Mouse (Mus musculus) cerebellum, adult 11 months (tissue): Measurements from ENCODE around the gene Ss18l1.

Experiments
- DNase-seq: peaks from one replicate; pipeline ENCODE4 v3.0.0; 2022

Ss18l1 gene

DNA sequence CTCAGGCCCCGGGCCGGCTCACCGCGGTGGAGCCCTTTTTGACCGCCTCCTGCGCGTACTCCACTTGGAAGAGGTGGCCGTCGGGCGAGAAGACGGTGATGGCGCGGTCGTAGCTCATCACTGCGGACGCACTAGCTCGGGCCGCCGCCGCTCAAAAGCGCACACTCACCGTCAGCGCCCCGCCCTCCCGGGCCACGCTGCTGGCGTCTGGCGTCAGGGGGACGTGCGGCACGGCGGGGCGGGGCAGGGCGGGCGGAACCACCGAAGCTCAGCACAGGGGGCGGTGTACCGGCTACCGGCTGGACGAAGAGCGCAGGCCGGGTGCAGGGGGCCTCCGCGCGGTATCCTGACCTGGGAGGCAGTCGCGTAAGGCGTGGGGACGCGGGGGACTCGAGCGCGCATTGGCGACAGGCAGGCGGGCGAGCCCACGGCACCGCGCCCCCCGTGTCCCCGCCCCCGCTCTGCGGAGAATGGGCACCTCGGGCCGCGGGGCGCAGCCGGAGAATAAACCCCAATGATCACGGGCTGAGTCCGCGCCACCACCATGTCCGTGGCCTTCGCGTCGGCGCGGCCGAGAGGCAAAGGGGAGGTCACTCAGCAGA, at the start of gene Ss18l1, which contains the start of gene Psma7:
Gene Ss18l1 (plus strand): TSS at position 254 of the 602 bp plus-strand sequence.
Gene Psma7 (minus strand): TSS at position 178 of the 602 bp plus-strand sequence.
- peak; percentile 88 for DNase-seq

DNA sequence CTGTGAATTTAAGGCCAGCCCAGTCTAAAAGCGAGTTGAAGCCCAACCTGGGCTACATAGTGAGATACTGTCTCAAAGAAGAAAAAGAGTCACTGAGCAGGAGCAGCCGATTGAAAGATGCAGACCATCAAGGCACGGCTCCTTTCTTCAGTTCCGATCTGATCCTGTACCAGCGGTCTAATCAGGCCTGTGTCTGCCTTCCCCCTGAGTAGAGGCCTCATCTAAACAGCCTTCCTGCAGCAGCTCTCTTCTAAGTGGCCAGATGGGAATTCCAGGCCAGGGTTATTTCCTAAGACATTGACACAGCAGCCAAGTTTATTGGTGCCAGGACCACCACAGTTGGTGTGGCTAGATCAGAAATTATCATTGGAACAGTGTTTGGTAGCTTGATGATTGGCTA, 49.2 kb upstream of the Ss18l1 start:
- DNase-seq: no peak

DNA sequence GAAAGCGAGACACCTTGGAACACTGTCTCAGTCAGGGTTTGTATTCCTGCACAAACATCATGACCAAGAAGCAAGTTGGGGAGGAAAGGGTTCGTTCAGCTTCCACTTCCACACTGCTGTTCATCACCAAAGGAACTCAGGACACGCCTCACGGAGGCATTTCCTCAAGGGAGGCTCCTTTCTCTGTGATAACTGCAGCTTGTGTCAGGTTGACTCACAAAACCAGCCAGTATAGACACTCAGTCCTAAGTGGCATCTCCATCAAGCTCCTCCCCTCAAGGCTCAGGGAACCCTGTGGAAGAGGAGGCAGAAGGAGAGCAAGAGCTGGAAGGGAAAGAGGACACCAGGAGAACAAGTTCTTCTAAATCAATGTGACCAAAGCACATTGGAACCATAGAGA, 43.9 kb upstream of the Ss18l1 start:
- no peak for DNase-seq

DNA sequence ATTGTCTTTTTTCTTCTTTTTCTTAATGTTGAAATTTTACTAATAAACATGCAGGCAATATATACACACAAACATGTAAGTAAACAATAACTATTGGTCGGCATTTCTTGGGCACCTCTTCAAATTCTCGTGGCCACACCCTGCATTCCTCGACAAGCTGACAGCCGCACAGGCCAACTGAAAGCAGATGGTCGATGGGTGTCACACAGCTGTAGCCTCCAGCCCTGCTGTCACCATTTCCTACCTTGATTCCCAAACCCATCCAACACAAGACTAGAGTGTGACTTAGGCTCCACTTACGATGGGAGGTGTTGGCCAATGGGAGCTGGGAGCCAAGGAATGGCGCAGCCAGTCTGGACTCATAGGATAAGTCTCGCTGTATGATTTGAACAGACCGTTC, 40.7 kb upstream of the Ss18l1 start:
- DNase-seq: no peak

DNA sequence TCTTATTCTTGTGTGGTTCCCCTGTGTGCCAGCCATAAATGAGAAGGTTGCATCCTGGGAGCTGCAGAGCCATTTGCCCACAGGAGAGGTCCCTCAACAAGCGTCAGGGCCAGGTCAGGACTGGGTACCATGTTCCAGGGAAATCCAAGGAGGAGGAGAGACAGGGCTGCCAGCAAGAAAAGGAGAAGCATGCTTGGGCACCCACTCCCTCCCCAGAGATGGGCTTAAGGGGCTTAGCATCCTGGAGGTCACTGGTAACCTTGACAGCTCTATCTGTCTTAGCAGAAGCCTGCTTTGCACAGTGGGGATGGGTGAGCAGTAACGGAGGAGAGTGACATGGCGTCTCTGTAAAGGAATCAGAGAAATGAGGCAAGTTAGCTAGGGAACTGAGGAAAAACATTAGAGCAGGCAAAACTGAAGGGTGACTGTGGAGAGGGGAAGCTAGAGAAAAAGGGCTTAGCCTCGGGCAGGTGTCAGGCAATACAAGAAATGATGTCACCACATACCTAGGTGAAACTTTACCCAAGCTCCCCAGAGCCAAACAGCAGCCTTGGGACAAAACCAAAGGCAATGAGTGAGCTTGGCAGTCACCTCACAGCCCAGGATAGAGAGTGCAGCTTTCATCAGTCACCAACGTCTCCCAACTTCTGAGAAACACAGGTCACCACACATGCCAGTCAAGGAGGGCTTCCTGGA, 36.5 kb upstream of the Ss18l1 start:
- DNase-seq: no peak

DNA sequence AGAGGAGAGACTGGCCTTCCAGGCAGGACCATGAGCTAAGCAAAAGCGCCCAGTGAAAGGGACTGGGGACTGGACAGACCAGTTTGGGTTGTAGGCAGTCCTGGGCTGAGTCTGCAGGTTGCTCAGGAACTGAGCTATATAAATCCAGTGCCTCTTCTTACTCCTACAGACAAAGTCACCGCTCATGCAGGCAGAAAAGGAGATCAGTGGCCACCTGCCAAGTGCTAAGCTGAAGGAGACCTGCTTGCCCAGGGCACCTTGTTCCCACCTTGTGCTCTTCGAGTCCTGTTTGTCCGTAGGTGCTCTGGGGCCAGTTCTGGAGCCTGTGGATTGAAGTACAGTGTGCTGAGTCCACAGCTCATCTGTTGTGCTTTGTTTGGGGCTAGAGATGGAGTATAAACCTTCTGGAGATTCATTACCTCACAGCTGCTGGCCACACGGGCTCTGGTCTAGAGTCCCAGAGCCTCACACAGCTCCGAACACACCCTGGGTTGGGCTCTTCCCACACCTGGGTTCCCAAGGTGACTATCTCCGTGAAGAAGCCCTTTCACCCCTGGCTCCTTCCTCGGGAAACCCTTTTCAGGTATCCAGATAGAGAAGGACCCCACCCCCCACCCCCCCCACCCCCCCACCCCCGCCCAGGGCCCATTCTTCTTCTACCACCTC, 35.8 kb upstream of the Ss18l1 start:
- no peak for DNase-seq

DNA sequence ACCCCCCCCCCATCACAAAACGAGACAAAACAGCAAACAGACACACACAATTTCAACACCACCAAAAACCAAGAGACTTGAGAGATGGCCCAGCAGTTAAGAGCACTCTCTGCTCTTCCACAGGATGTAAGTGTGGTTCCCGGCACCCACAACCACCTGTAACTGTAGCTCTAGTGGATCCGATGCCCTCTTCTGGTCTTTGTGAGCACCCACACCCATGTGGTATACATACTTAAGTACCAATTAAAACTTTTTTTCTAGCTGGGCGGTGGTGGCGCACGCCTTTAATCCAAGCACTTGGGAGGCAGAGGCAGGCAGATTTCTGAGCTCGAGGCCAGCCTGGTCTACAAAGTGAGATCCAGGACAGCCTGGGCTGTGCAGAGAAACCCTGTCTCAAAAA, 31.6 kb upstream of the Ss18l1 start:
- no peak for DNase-seq

DNA sequence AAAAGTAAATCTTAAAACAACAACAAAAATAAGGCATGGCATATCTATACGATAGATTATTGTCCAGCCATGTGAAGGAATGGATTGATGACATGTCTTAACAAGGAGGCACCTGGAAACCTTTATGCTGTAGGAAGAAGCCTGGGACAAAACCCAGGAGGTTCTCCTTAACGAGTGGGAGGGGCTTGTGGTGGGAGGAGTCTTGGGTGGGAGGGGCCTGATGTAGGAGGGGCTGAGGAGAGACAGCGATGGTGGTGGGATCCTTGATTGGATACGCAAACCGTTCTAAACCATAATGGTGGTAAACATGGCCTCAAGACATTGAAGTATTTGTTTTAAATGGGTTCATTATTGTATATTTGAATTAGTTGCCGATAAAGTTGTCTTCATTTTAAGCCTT, 30.9 kb upstream of the Ss18l1 start:
- DNase-seq: no peak

DNA sequence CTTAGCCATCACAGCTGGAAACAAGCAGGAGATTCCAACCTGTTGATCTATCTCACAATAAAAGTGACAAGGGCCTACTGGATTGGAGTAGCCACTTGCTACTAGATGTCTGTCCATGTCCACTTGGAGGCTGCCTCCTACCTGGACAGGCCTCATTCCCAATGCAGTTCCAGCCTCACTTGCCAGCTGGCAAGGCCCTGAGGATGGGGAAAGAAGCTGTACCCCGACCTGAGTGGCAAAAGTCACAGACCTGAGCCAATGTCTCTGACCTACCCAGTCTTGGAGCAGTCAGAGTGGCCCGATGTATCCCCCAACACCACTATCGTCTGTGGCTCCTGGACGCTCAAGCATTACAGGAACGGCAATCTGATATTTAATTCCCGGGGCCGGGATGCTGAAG, 28.6 kb upstream of the Ss18l1 start:
- no peak for DNase-seq

DNA sequence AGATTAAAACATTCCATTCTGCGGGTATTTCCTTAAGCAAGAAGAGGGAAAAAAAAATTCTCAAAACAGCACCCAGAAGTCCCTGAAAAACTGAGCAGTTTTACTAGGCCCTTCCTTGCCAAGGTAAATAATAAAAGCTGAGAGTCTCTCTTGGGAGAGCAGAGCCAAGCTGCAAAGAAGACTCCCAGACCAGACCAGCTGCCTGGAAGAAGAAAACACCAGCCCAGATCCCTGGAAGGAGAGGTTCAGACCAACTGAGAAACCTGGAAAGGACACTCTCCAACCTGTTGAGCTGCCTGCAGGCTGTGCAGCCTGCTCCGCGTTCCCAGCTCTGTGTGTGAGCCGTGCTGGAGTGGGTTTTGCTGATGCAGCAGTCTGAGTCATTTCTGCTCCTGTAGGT, 24.7 kb upstream of the Ss18l1 start:
- DNase-seq: no peak

DNA sequence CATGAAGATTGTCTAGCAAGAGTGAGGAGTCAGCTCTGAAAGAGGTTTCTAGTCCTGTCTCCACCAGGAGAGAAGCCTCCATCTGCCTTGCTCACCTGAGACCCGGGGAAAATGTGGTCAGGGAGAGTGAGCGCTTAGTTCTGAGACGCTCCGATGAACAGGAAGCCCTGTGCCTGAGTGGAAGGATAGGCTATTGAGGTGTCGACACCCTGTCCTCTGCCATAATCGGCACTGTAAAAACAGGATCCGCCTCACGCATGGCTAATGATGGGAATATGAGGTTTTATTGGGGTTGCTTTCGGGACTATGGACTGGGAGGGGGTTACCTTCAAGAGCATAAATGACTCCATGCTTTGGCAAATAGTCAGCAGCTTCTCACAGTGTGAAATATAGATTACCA, 23.7 kb upstream of the Ss18l1 start:
- DNase-seq: no peak

DNA sequence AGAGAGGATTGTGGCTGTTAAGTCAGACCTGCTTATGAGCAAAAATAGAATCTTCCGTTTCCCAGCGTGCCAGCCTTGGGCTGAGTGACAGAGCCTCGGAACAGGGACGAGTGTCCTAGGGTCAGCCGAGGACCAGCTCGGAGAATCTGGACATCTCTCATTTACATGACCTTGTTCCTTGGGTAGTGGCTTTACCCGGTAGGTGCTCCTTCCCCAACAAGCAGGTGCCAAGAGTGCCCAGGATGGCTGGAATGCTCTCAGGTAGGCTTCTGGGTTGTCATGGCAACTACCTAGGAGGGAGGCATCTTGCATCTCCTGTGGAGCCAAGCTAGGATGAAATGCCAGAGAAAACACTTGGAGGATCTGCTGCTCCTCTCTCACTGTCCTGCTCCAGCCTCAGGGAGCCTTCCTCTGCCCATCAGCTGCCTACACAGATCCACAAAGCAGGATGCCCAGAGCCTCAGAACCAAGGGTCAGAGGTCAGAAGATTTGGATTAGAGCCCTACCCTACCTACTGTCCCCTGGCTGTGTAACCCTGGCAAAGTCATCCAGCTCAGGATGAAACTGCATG, 22.1 kb upstream of the Ss18l1 start:
- peak; percentile 65 for DNase-seq

DNA sequence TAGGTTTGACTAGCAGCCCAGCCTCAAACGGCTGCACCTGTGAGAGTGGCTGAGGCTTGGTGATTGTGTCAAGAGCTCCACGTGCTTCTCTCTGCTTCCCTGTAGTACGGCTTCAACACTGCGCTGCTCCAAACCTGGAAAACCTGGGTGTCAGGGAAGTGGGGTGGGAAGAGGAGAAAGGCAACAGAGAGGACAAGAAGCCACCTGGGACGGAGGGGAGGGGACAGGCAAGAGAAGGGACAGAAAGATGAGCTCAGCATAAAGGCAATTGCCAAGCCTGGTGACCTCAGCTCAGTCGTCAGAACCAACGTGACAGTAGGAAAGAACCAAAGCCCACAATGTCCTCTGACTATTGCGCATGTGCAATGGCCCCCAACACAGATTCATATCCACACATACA, 21.4 kb upstream of the Ss18l1 start:
- DNase-seq: peak; percentile 39

DNA sequence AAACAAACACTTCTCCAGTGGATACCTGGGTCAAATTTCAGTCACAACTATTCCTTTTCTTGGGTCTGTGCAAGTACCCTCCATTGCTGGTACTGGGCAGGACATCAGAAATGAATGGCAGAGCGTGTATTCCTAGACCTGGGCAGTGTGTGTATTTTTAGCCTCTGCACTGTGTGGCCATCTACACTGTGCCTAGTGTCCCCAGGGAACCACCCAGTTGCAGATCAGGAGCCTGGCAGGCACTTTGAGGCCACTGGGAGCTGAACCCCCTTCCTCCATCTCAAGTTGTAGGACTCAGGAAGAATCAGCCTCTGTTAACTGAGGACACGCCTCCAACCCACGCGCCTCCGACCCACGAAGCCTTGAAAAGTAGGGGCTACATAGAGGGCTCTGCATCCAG, 19.6 kb upstream of the Ss18l1 start:
- peak; percentile 21 for DNase-seq

DNA sequence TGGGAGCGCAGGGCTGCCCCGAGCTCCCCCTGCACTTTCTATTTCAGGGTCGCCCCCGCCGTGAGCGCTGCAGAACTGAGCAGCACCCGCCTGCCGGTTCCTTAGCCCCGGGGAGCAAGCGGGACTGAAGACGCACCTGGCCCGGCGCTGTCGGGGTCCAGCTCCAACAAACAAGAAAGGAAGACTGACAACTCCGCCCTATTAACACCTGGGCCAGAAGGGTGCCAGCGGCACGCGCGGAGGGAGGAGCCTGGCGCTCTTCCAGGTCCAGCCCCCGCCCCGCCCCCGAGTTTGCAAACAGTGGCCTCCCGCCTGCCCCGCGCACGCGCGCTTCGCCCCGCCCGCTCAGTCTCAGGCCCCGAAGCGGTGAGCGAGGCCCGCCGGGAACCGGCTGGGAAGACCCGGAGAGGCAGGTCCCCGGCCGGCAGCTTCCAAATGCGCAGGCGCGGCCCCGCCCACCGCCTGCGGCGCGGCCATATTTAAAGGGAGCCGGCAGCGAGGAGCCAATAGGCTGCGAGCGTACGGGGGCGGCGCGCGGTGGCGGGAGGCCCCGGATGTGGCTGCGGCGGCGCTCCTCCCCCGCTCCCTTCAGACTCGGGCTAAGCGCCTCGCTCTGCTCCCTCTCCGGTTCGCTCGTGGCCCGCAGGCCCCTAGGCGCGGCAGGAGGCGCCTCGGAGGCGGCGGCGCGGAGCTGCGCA, 17.8 kb upstream of the Ss18l1 start, which contains the start of gene Lsm14b:
Gene Lsm14b (plus strand): TSS at position 587 of the 698 bp plus-strand sequence.
- DNase-seq: peak; percentile 100

DNA sequence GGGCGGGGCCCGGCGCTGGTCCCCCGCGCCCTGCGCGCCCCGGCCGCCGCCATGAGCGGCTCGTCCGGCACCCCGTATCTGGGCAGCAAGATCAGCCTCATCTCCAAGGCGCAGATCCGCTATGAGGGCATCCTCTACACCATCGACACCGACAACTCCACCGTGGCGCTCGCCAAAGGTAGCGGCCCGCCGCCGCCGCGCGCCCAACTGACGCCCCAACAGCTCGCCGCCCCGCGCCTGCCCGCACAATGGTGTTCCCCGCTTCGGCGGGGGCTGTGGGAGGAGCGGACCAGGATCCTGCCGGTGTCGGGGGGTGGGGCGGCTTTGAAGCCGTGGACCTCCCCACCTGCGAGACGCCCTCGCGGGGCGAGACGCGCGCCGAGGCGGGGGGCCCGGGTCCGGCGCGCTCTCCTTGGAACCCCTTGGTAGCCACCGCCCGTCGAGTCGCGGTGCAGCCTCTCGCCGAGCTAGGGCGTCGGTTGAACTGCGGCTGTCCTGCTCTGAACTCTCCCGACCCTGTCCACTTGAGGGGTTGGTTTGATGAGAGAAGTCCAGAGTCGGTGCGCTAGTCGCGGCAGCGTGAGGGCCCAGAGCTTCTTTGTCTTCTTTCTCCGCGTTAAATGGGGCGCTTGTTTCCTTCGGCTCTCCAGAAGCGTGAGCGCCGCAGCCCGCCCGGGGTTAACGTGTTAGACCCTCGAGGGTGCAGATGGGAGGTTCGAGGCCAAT, 17.0 kb upstream of the Ss18l1 start:
- DNase-seq: peak; percentile 69

DNA sequence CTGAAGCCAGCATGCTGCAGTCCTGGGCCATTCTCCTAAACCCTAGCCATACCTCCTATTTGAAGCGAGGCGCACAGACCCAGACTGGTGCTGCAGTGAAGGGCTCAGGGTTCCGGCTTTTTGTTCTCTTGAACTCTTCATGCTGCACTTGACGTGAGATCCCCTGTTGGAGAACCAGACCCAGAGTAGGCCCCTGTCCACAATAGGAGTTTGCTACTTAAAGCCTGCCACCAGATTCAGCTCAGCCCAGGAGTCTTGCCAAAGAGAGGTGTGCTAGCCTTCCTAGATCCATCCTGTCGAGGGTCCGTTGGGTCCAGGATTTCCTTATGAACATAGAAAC, 16.5 kb upstream of the Ss18l1 start:
- peak; percentile 24 for DNase-seq

DNA sequence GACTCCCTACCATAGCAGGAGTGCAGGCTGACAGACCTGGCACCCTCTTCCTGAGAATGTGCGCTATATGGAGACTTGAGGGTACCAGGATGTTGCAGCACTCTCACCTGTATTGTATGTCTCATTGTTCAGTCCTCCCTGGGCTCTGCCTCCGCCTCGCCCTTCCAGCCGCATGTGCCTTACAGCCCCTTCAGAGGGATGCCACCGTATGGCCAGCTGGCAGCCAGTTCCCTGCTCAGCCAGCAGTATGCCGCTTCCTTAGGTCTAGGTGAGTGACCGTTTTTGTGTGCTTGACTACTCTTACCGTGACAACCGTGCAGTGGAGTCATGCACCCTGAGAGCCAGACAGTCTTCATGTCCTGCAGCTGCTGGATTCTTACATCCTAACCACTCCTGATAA, 14.5 kb upstream of the Ss18l1 start:
- no peak for DNase-seq

DNA sequence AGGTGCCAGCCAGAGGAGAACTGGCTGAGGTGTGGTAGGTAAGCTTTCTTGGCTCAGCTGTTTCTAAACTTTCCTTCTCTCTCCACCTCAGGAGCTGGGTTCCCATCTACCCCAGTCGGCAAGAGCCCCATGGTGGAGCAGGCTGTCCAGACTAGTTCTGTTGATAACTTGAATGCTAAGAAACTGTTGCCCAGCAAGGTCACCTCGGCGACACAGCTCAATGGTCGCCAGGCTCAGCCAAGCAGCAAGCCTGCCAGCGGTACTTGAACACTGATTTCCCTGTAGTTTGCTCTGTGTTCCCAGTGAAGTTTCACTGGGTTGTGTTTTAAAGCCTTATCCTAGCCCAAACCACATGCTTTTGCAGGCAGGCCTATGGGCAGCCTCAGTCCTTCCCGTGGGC, 11.0 kb upstream of the Ss18l1 start:
- DNase-seq: no peak

DNA sequence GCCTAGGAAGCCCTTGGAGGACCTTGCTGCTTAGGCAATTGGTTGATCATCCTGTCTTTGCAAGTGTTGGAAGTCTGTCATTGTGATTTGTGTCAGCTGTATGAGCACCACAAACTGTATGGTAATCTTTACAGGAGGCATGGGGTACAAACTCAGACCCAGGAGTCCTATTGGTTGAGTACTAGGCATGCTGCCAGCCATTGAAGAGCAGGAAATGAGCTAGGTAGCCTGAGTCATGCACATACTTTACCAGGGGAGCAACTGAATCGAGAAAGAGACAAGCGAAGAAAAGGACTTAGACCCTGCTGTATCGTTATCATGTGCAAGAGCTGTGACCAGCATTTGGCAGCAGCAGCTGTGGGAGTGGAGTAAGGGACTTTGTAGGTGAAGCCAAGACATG, 9.4 kb upstream of the Ss18l1 start:
- DNase-seq: no peak

DNA sequence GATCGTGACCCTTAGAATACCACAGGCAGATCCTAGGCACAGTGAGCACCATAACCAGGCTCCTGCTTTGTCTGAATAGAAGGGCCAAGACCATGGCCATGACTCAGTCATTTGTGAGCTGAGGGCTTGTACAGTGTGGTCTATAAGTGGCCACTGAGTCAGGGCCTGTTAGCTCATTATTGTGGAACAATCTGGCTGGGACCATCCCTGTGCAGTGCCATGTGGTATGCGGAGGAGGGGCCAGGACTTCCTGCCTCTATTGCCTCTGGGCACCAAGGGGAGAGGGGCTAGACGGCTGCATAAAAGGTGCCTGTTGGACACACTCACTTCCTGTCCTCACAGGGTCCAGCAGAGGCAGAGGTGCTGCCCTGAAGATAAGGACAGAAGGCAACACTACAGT, 8.4 kb upstream of the Ss18l1 start:
- no peak for DNase-seq

DNA sequence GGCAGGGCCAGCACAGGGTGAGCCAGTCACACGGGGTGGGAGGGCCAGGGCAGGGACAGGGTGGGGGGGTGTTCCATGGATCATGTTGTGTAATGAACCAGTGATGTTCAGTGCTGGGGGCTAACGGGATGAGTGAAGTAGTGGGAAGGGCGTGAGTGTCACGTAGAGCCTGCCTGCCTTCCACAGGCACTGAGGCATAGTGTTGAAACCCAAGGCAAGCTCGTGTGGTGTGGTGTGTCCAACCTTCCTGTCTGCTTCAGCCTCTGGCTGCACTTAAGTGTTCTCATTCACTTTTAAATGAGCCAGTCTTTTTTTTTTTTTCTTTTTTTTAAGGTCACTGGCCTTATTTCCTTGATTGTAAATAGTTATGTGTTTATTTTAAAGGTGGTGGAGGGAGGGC, 7.6 kb upstream of the Ss18l1 start:
- no peak for DNase-seq

DNA sequence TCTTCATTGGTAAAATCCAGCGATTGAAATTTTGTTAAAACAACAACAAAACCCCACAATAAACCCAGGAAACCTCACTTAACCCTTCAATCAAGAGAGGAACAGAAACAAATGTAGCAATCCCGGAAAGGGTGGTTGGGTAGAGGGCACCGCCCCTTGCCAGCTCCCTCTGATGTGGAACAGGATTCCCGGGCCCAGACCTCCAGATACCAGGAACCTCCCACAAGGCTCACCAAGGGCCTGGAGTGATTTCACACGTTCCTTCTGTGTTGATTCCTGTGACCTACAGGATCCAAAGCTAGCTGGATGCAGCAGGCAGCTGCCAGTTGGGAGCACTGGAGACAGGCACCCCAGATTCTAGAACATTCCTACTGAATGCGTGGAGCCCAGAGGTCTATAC, 1.9 kb upstream of the Ss18l1 start:
- no peak for DNase-seq
